Mouse (Mus musculus) stomach, postnatal 0 days (tissue): ENCODE measurements at regions not wholly inside any gene's neighbourhood (a gene's known extent, or its start where the extent isn't known, plus 50 kb on each side); places are given as distances from the start of the nearest gene placed in this dataset.

Experiments
- CTCF ChIP-seq: IDR thresholded peaks from 2 replicates; pipeline ENCODE4 v1.5.1; 2016; ENCODE audit warnings: antibody characterized with exemption, low read depth, mild to moderate bottlenecking, moderate library complexity
- EP300 ChIP-seq: optimal IDR thresholded peaks from 2 replicates; pipeline ENCODE3; 2016; ENCODE audit warnings: antibody characterized with exemption

DNA sequence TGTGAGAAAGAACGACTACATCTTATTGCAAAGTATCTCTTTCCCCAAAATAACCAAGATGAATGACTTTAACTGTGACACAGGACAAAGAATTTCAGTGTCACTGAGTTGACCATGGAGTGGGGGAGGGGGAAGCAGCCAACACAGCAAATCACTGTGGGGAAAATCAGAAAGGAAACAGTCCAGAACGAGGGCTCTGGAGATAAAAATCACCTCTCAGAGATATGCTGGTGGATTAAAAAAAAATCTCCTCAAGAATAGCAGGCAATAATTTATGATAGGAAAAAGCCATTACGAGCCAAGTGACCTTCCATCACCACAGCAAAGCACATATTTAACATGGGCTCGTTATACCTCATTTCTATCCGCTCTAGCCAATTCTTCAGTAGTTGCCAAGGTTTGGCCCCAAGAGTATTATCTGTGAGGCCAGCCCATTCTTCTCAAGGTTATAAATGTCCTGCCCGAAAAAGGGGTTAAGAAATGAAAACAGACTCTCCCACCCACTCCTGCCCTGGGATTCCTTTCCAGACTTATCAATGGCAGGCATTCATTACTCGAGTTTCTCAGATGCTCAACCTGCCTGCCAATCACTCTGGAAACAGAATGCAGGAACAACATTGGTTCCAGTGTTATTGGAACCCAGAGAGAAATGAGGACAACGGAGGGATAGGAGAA is 181.6 kb upstream of the Clint1 start:
- TF ChIP-seq EP300 (no peak), CTCF (no peak)
